Mouse (Mus musculus) lung, adult 2 months (tissue): ENCODE measurements at regions not wholly inside any gene's neighbourhood (a gene's known extent, or its start where the extent isn't known, plus 50 kb on each side); places are given as distances from the start of the nearest gene placed in this dataset.

Experiments
- CTCF ChIP-seq: fragments of 200-500 bp; IDR thresholded peaks from 2 replicates; pipeline ENCODE4 v1.5.1; 2011; ENCODE audit warnings: mild to moderate bottlenecking, low read length, control low read depth; ENCODE audit not compliant: insufficient read depth
- POLR2A ChIP-seq: fragments of 200-500 bp; IDR thresholded peaks from 2 replicates; pipeline ENCODE4 v1.6.1; 2011; ENCODE audit warnings: low read depth, mild to moderate bottlenecking, control low read depth, low read length, borderline replicate concordance; ENCODE audit errors: extremely low read depth

DNA sequence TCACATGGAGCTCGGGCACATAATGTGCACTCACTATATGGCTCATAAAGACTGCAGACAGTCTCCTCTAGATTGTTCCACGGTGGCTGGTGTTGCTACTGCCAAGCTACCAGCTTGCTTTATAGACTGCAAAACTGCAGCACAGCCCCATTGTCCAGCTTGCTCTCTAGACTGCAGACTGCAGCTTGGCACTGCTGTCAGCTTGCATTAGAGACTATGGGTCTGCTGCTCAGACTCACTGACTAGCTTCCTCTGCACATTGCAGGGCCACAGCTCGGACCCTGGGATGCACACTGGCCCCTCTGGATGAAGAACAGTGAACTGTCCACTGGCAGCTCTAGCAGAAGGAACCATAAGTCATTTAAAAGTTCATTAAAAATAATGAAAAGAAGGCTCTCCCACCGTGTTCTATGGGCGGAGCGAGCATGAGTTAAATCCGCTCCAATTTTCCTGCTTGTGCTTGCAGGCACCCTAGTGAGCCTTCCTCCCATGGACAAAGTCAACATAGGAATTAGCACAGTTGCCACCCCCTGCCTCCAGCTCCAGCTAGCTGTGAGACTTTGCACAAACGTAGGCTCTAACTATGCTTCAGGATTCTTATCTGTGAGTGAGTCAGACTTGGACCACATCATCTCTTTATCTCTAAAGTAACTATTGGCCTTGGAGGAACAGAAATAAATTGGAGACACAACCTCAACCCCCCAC lies 67.8 kb upstream of the Dapl1 start:
- TF ChIP-seq POLR2A (no peak), CTCF (no peak)
